Mouse (Mus musculus): ENCODE measurements around the gene Tep1.
"Not testable (repeated sequence)": the region's sequence is repeated elsewhere in the genome, so short reads cannot be mapped to it uniquely, and the experiment has no call there.

The Tep1 gene

GRCm38 (mm10) chr14:50869889-50870804 is at the start of gene Tep1:
Tep1 (minus strand) TSS chr14:50870560.
- peak; percentile 62 for DNase-seq (ENCODE audit: low read depth, low spot score)

GRCm38 (mm10) chr14:50911356-50911755 is 41.0 kb upstream of the Tep1 start:
- DNase-seq (ENCODE audit: low read depth, low spot score), result no peak

GRCm38 (mm10) chr14:50908126-50908525 is 37.8 kb upstream of the Tep1 start:
- no peak for DNase-seq (ENCODE audit: low read depth, low spot score)

- not testable (repeated sequence) for DNase-seq (ENCODE audit: low read depth, low spot score)
Observed at GRCm38 (mm10) chr14:50905327-50905726, 35.0 kb upstream of the Tep1 start.

- DNase-seq (ENCODE audit: low read depth, low spot score), result no peak
Observed at GRCm38 (mm10) chr14:50904828-50905129, 34.4 kb upstream of the Tep1 start.

GRCm38 (mm10) chr14:50903973-50904827 is 33.8 kb upstream of the Tep1 start:
- peak; percentile 49 for DNase-seq (ENCODE audit: low read depth, low spot score)

- not testable (repeated sequence) for DNase-seq (ENCODE audit: low read depth, low spot score)
Observed at GRCm38 (mm10) chr14:50897992-50898391, 27.6 kb upstream of the Tep1 start.

GRCm38 (mm10) chr14:50897374-50897765 is 27.0 kb upstream of the Tep1 start, which contains the start of gene Klhl33:
Klhl33 (minus strand) TSS chr14:50897507.
- peak; percentile 85 for DNase-seq (ENCODE audit: low read depth, low spot score)

- DNase-seq (ENCODE audit: low read depth, low spot score), result peak; percentile 37
Observed at GRCm38 (mm10) chr14:50896747-50897373, 26.5 kb upstream of the Tep1 start.

GRCm38 (mm10) chr14:50895985-50896746 is 25.8 kb upstream of the Tep1 start:
- DNase-seq (ENCODE audit: low read depth, low spot score), result peak; percentile 96

- DNase-seq (ENCODE audit: low read depth, low spot score), result no peak
Observed at GRCm38 (mm10) chr14:50895407-50895806, 25.0 kb upstream of the Tep1 start.

GRCm38 (mm10) chr14:50892541-50893459 is 22.4 kb upstream of the Tep1 start:
- DNase-seq (ENCODE audit: low read depth, low spot score), result no peak

- DNase-seq (ENCODE audit: low read depth, low spot score), result no peak
Observed at GRCm38 (mm10) chr14:50892091-50892490, 21.7 kb upstream of the Tep1 start.

- DNase-seq (ENCODE audit: low read depth, low spot score), result no peak
Observed at GRCm38 (mm10) chr14:50891621-50892020, 21.3 kb upstream of the Tep1 start.

GRCm38 (mm10) chr14:50876236-50876950 is 6.0 kb upstream of the Tep1 start:
- DNase-seq (ENCODE audit: low read depth, low spot score), result no peak

GRCm38 (mm10) chr14:50875591-50876230 is 5.4 kb upstream of the Tep1 start:
- no peak for DNase-seq (ENCODE audit: low read depth, low spot score)

GRCm38 (mm10) chr14:50875175-50875574 is 4.8 kb upstream of the Tep1 start:
- DNase-seq (ENCODE audit: low read depth, low spot score), result no peak

- no peak for DNase-seq (ENCODE audit: low read depth, low spot score)
Observed at GRCm38 (mm10) chr14:50871284-50871683, 924 bp upstream of the Tep1 start.

GRCm38 (mm10) chr14:50870805-50871143 is 414 bp upstream of the Tep1 start:
- DNase-seq (ENCODE audit: low read depth, low spot score), result no peak
